8 mouse cellular contexts compared by ENCODE assay signal in genomic region chr2:118203739-118204461, GRCm38 (mm10). TPM values are rescaled to one million over a fixed set of nuclear protein-coding genes. Genes with fewer than 3 reads are reported as not detected.
A peak's percentile ranks its signal among the peaks of the same experiment; 100 is the strongest.
DNase-seq lines count a peak whose midpoint lies in the region.

No protein-coding gene starts in this region.

- DNase-seq in MN1 (ENCODE audit: low spot score) = peak; percentile 40
- DNase-seq in cerebellum, postnatal 14 days = peak; percentile 50 to 54
- peak; percentile 36 to 60 for DNase-seq in frontal cortex, postnatal 36 days (ENCODE audit: low spot score in 2 of 2)
- DNase-seq in kidney, postnatal 4 days = peak; percentile 18 to 49
- peak; percentile 69 for DNase-seq in mesoderm, embryonic 11.5 days (ENCODE audit: low read depth, low spot score)
- no peak for DNase-seq in adrenal gland, adult 2 months
- DNase-seq in thymus, adult 18-20 months = no peak
- DNase-seq in gastrocnemius, postnatal 36 days = no peak

- intact Hi-C loops in gastrocnemius, postnatal 36 days (cut with DNase I) = loop anchor here (2.0 kb wide), 1 partner anchor 41 kb away; no protein-coding TSS in a partner anchor

RNA-seq across cellular contexts. Expression of gene Fsip1, which starts 52.9 kb away (rescaled TPM):
- under 1 TPM; 0.37 to 0.45 TPM for total RNA-seq in adrenal gland, adult 2 months (2021)
- polyA plus RNA-seq in adrenal gland, adult 2 months (2012; rRNA removed) = not detected in 2 replicates
- not detected for total RNA-seq in gastrocnemius, postnatal 36 days (2021)

Comparison
In these comparisons a context has a peak if more than half of its experiments do, and no peak if none do; other contexts are left out.
1. DNase-seq: peak in MN1 (single experiment), cerebellum, postnatal 14 days (2 of 2), frontal cortex, postnatal 36 days (2 of 2), kidney, postnatal 4 days (2 of 2) and mesoderm, embryonic 11.5 days (single experiment); none in adrenal gland, adult 2 months (single experiment), thymus, adult 18-20 months (0 of 2) and gastrocnemius, postnatal 36 days (0 of 2).